Mouse (Mus musculus): ENCODE results near the gene Vps29. TPM values are rescaled to one million over a fixed set of nuclear protein-coding genes. Genes with fewer than 3 reads are reported as not detected.

The Vps29 gene
- total and polyA plus RNA-seq, 3 experiments: 13.5 to 228 (median 147) TPM

DNA sequence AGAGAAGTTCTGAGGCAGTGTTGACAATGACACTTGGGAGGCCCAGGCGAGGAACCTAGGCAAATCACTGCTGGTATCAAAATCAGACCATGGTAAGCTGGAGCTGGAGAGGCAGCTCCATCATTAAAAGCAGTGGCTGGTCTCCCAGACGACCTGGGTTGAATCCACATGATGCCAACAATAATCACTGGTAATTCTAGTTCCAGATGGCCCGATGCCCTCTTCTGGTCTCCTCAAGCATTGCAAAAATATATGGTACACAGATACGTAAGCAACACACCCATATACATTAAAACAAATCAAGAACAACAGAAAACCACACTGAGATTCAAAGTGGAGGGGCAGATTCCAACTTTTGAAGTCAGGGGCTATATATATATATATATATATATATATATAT lies 8.4 kb upstream of the Vps29 start:
- peaks cover 38% of the 10 kb centered on the region for H3K36me3 ChIP-seq (replicated peaks)

DNA sequence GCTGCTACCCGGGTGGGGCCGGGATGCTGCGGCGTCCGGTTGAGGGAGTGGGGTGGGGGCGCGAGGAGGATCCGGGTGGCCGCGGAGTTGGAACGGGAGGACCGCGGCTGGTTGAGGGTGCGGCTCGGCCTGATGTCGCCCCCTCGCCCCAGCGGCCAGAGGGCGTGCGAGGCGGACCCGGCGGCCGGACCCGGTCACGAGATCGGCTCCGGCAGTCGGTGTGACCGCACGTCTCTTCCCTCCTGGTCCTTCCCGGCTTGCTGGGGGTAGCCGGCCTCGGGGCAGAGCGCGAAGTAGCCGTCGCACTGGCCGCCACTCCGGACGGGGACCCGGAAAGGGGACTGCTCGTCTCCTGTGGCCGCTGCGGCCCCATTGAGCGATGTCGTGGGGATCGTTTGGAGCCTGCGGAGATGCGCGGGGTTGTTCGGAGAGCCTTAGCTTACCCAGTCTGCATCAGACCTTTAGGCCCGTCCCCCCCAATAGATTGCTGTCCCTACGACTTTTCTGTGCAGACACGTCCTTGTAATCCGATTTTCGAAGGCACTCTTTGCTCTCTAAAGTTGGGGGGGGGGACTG lies 411 bp downstream of the Vps29 start:
- H3K4me1 ChIP-seq (ENCODE audit: insufficient read depth, low read depth, low read length): peaks cover 26% of the 10 kb centered on the region
- H3K36me3 ChIP-seq (replicated peaks): peaks cover 44% of the 10 kb centered on the region
- no peaks in the 10 kb centered on the region for H3K9me3 ChIP-seq (replicated peaks)
- ATAC-seq (ENCODE audit: extremely low read depth, insufficient number of reproducible peaks, low FRiP score, poor library complexity, severe bottlenecking): no peak
- no peaks in the 10 kb centered on the region for H3K27me3 ChIP-seq (ENCODE audit: insufficient read depth, low read length)
- peak; percentile 27 for DNase-seq (ENCODE audit: low spot score)
- TF ChIP-seq POLR2AphosphoS5 (IDR thresholded peaks at IDR 0.05; ENCODE audit: insufficient replicate concordance, low read depth, low read length): no peak
- no peak for TF ChIP-seq GATA2 (IDR thresholded peaks at IDR 0.05; ENCODE audit: borderline replicate concordance, low read depth, low read length)
- TF ChIP-seq GATA1 (IDR thresholded peaks at IDR 0.05; ENCODE audit: borderline replicate concordance, low read length): no peak
- no peak for TF ChIP-seq CTCF (IDR thresholded peaks at IDR 0.05; ENCODE audit: low read depth, low read length)
- TF ChIP-seq TAL1 (conservative IDR thresholded peaks at IDR 0.05; ENCODE audit: low read depth, low read length): no peak
- H3K4me3 ChIP-seq (ENCODE audit: low read depth, low read length): peak overlapping the region; percentile 93

More for the DNA sequence above, 8.4 kb upstream of the Vps29 start:
- no peaks in the 10 kb centered on the region for H3K27me3 ChIP-seq (ENCODE audit: insufficient read depth, low read length)
- ATAC-seq (ENCODE audit: extremely low read depth, insufficient number of reproducible peaks, low FRiP score, poor library complexity, severe bottlenecking): no peak
- no peak for TF ChIP-seq POLR2AphosphoS5 (IDR thresholded peaks at IDR 0.05; ENCODE audit: insufficient replicate concordance, low read depth, low read length)
- no peak for TF ChIP-seq CTCF (IDR thresholded peaks at IDR 0.05; ENCODE audit: low read depth, low read length)
- TF ChIP-seq GATA2 (IDR thresholded peaks at IDR 0.05; ENCODE audit: borderline replicate concordance, low read depth, low read length): no peak
- TF ChIP-seq TAL1 (conservative IDR thresholded peaks at IDR 0.05; ENCODE audit: low read depth, low read length): no peak
- no peak for TF ChIP-seq GATA1 (IDR thresholded peaks at IDR 0.05; ENCODE audit: borderline replicate concordance, low read length)
- H3K9me3 ChIP-seq (replicated peaks): peaks cover 9% of the 10 kb centered on the region
- H3K4me3 ChIP-seq (ENCODE audit: low read depth, low read length): no peak overlapping the region
- no peak for DNase-seq (ENCODE audit: low spot score)
- peaks cover 10% of the 10 kb centered on the region for H3K4me1 ChIP-seq (ENCODE audit: insufficient read depth, low read depth, low read length)

DNA sequence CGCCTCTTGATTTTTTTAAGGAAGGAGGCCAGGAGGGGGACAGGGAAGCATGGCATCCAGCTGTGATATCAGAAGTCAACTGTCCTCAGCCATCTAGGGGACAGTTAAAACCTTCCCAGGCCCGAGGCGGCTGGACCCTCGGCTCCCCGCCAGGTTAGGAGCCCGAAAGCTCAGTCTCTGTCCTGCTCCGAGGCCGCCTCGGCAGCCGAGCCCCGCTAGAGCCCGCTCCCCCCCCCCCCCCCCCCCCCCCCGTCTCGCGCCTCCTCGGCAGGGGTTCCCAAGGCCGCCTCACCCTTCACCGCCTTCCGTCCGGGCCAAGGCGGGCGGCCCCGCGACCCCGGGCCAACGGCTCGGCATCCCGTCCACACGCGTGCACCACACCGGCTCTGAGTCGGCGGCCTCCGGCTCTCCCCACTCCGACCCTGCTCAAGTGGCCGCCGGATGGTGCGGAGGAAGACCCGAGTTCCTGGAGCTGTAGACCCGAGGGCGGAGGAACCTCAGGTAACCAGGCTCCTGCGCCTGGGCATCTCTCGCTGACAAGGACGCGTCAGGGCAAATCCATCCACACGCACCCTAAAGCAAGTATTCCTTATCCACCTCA lies 17.5 kb downstream of the Vps29 start, which contains the start of gene Gpn3:
Gene Gpn3, plus strand, starts transcription at position 286 of the 601 bp plus-strand sequence.
- Histone ChIP-seq H3K4me1 (ENCODE audit: insufficient read depth, low read depth, low read length) (peaks cover 22% of the 10 kb centered on the region), H3K4me3 (ENCODE audit: low read depth, low read length) (peak within 1 kb of the TSS; percentile 88), H3K27me3 (ENCODE audit: insufficient read depth, low read length) (no peaks in the 10 kb centered on the region), H3K36me3 (replicated peaks) (peaks cover 66% of the 10 kb centered on the region), H3K9me3 (replicated peaks) (no peaks in the 10 kb centered on the region)
- no peak for TF ChIP-seq GATA2 (IDR thresholded peaks at IDR 0.05; ENCODE audit: borderline replicate concordance, low read depth, low read length)
- no peak for ATAC-seq (ENCODE audit: extremely low read depth, insufficient number of reproducible peaks, low FRiP score, poor library complexity, severe bottlenecking)
- DNase-seq (ENCODE audit: low spot score): peak; percentile 66

DNA sequence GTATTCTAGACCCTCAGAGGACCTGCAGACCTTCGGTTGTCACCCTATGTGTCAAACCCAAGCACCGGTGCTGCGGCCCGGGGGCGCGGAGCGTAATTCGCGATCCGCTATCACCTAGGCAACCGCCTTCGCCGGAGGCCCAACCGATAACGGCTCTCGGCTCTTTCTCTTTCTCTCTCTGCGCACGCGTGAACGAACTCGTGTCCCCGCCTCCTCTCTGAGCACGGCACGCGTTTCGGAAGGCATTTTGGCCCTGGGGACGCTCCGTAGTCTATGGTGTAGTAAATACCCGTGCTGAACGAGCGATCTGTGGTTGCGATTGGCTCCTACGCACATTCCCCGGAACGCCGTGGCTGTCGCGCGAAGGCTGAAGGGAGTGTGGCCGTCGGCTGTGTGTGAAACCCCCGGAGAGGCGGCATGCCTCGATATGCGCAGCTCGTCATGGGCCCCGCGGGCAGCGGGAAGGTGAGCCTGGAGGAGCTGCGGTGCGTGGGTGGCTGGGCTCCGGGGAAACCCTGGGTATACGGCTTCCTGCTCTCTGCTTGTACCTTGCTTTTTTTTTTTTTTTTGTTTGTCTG lies 18.1 kb downstream of the Vps29 start, which contains the start of gene Fam216a:
Gene Fam216a, minus strand, starts transcription at position 173 of the 578 bp plus-strand sequence.
- peak; percentile 89 for DNase-seq (ENCODE audit: low spot score)
- peak within 1 kb of the TSS; percentile 88 for H3K4me3 ChIP-seq (ENCODE audit: low read depth, low read length)
- peak; percentile 92 for ATAC-seq (ENCODE audit: extremely low read depth, insufficient number of reproducible peaks, low FRiP score, poor library complexity, severe bottlenecking)
- no peaks in the 10 kb centered on the region for H3K9me3 ChIP-seq (replicated peaks)
- H3K27me3 ChIP-seq (ENCODE audit: insufficient read depth, low read length): no peaks in the 10 kb centered on the region
- H3K4me1 ChIP-seq (ENCODE audit: insufficient read depth, low read depth, low read length): peaks cover 26% of the 10 kb centered on the region
- peaks cover 66% of the 10 kb centered on the region for H3K36me3 ChIP-seq (replicated peaks)
- TF ChIP-seq CTCF (IDR thresholded peaks at IDR 0.05; ENCODE audit: low read depth, low read length) (no peak), GATA1 (IDR thresholded peaks at IDR 0.05; ENCODE audit: borderline replicate concordance, low read length) (no peak), TAL1 (conservative IDR thresholded peaks at IDR 0.05; ENCODE audit: low read depth, low read length) (no peak), POLR2AphosphoS5 (IDR thresholded peaks at IDR 0.05; ENCODE audit: insufficient replicate concordance, low read depth, low read length) (no peak), GATA2 (IDR thresholded peaks at IDR 0.05; ENCODE audit: borderline replicate concordance, low read depth, low read length) (no peak)

DNA sequence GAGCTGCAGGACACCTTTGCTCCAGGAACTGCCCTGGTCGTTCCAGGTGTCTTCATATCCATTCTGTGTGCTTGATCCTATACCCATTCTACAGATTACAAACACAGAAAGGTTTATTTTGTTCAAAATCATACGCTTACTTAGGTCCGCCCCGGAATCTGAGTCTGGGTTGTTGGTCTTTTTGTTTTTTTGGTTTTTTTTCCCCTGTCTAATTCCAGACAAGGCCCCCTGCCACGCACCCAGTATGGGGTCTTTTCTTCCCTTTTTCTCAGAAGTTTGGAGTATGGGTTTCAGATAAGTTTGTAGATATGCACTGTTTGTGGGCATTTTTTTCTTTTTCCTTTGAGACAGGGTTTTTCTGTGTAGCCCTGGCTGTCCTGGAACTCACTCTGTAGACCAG lies 18.7 kb downstream of the Vps29 start:
- no peak for TF ChIP-seq GATA1 (IDR thresholded peaks at IDR 0.05; ENCODE audit: borderline replicate concordance, low read length)
- TF ChIP-seq TAL1 (conservative IDR thresholded peaks at IDR 0.05; ENCODE audit: low read depth, low read length): no peak
- no peak for TF ChIP-seq GATA2 (IDR thresholded peaks at IDR 0.05; ENCODE audit: borderline replicate concordance, low read depth, low read length)
- TF ChIP-seq CTCF (IDR thresholded peaks at IDR 0.05; ENCODE audit: low read depth, low read length): no peak
- TF ChIP-seq POLR2AphosphoS5 (IDR thresholded peaks at IDR 0.05; ENCODE audit: insufficient replicate concordance, low read depth, low read length): no peak
- DNase-seq (ENCODE audit: low spot score) (no peak), ATAC-seq (ENCODE audit: extremely low read depth, insufficient number of reproducible peaks, low FRiP score, poor library complexity, severe bottlenecking) (no peak)
- H3K36me3 ChIP-seq (replicated peaks): peaks cover 63% of the 10 kb centered on the region
- no peaks in the 10 kb centered on the region for H3K9me3 ChIP-seq (replicated peaks)
- peaks cover 26% of the 10 kb centered on the region for H3K4me1 ChIP-seq (ENCODE audit: insufficient read depth, low read depth, low read length)
- H3K27me3 ChIP-seq (ENCODE audit: insufficient read depth, low read length): no peaks in the 10 kb centered on the region
- peak overlapping the region; percentile 88 for H3K4me3 ChIP-seq (ENCODE audit: low read depth, low read length)

DNA sequence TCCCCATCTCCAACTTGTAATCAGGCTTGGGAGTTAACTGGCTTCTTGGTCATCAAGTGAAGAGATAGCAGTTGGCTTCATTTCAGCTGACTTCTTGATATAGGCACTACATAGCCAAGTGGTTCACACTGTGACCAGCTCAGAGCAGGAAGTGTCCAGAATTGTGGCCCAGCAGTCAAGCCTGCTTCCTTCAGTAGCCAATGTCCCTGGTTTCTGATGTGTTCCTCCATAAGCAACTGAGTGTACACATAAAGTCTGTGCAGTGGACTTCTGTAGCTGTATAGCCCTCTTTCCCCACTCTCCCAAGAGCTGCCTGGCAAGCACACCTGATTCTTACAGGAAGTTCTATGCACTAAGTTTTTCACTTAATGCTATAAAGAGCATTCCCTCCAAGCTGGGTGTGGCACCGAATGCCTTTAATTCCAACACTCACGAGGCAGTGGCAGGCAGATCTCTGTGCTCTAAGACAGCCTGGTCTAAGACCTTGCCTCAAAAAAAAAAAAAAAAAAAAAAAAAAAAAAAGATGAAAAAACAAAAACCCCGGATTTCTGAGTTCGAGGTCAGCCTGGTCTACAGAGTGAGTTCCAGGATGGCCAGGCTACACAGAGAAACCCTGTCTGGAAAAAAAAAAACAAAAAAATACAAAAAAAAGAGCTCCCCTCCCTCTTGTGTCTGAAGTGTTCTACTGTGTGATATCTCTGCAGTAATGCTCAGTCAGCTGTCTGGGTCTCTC lies 23.1 kb downstream of the Vps29 start:
- peaks cover 26% of the 10 kb centered on the region for H3K4me1 ChIP-seq (ENCODE audit: insufficient read depth, low read depth, low read length)
- peaks cover 77% of the 10 kb centered on the region for H3K36me3 ChIP-seq (replicated peaks)
- TF ChIP-seq TAL1 (conservative IDR thresholded peaks at IDR 0.05; ENCODE audit: low read depth, low read length): no peak
- TF ChIP-seq POLR2AphosphoS5 (IDR thresholded peaks at IDR 0.05; ENCODE audit: insufficient replicate concordance, low read depth, low read length): no peak
- TF ChIP-seq GATA1 (IDR thresholded peaks at IDR 0.05; ENCODE audit: borderline replicate concordance, low read length): no peak
- no peak for TF ChIP-seq GATA2 (IDR thresholded peaks at IDR 0.05; ENCODE audit: borderline replicate concordance, low read depth, low read length)
- H3K27me3 ChIP-seq (ENCODE audit: insufficient read depth, low read length): no peaks in the 10 kb centered on the region; the same call in 1 of the 2 replicates
- H3K9me3 ChIP-seq (replicated peaks): no peaks in the 10 kb centered on the region
- DNase-seq (ENCODE audit: low spot score): no peak
- no peak for ATAC-seq (ENCODE audit: extremely low read depth, insufficient number of reproducible peaks, low FRiP score, poor library complexity, severe bottlenecking)
- no peak overlapping the region for H3K4me3 ChIP-seq (ENCODE audit: low read depth, low read length)
